Mouse (Mus musculus) liver, postnatal 0 days (tissue): Measurements from ENCODE around the gene Trank1. TPM values are rescaled to one million over a fixed set of nuclear protein-coding genes. Genes with fewer than 3 reads are reported as not detected.

ENCODE experiments used
- ATAC-seq: fragments of 200-750 bp; cut with Nextera tagmentation; 2 replicates; pipeline ENCODE4 v1.8.0; 2017; ENCODE audit warnings: mild to moderate bottlenecking, moderate library complexity
- DNase-seq: peaks from one replicate; pipeline ENCODE4 v3.0.0-alpha.2; 2016
- H3K27ac ChIP-seq: fragments of 300-500 bp; sonication (generic); 2 replicates; pipeline ENCODE4 v1.5.1; 2014; ENCODE audit warnings: antibody characterized with exemption, moderate library complexity, mild to moderate bottlenecking, low read depth
- H3K27me3 ChIP-seq: fragments of 300-500 bp; sonication (generic); 2 replicates; pipeline ENCODE4 v1.6.1; 2014; ENCODE audit warnings: low read length, control low read depth, mixed read lengths; ENCODE audit not compliant: insufficient read depth
- H3K36me3 ChIP-seq: fragments of 300-500 bp; sonication (generic); replicated peaks from 2 replicates; pipeline ENCODE4 v1.6.1; 2014; ENCODE audit warnings: mild to moderate bottlenecking, control low read depth, low read length, moderate library complexity, mixed read lengths; ENCODE audit not compliant: insufficient read depth
- H3K4me1 ChIP-seq: fragments of 300-500 bp; sonication (generic); 2 replicates; pipeline ENCODE4 v1.6.1; 2014; ENCODE audit warnings: antibody characterized with exemption, mild to moderate bottlenecking, control low read depth; ENCODE audit not compliant: insufficient read depth
- H3K4me2 ChIP-seq: fragments of 300-500 bp; sonication (generic); 2 replicates; pipeline ENCODE4 v1.6.1; 2014; ENCODE audit warnings: low read depth, mild to moderate bottlenecking, low read length, moderate library complexity, mixed read lengths
- H3K4me3 ChIP-seq: fragments of 300-500 bp; sonication (generic); 2 replicates; pipeline ENCODE4 v1.5.1; 2014; ENCODE audit warnings: low read depth, low read length
- H3K9ac ChIP-seq: fragments of 300-500 bp; sonication (generic); replicated peaks from 2 replicates; pipeline ENCODE4 v1.6.1; 2014; ENCODE audit warnings: mild to moderate bottlenecking, moderate library complexity
- H3K9me3 ChIP-seq: fragments of 300-500 bp; sonication (generic); 2 replicates; pipeline ENCODE4 v1.6.1; 2016; ENCODE audit warnings: mild to moderate bottlenecking, control low read depth, low read length, mixed read lengths
- CTCF ChIP-seq: sonication (generic); IDR thresholded peaks from 2 replicates; pipeline ENCODE4 v1.5.1; 2016; ENCODE audit warnings: antibody characterized with exemption, low read depth
- EP300 ChIP-seq: IDR thresholded peaks from 2 replicates; pipeline ENCODE4 v1.6.1; 2016; ENCODE audit warnings: antibody characterized with exemption, low read depth, mild to moderate bottlenecking
- WGBS: fragments of 180-500 bp; shearing (Covaris S2); extraction: QIAGEN DNeasy Blood & Tissue Kit; methylation state at CpG from one replicate; pipeline ENCODE4 v1.1.7; 2014; ENCODE audit not compliant: insufficient replicate concordance; 5-methylcytosine and 5-hydroxymethylcytosine counted together
- polyA plus RNA-seq: library from polyadenylated mRNA; unstranded; fragments of >200 nt; fragmentation: Nextera tagmentation; extraction: Ambion mirVana; gene quantifications from 2 replicates; pipeline ENCODE4 v1.2.1, GENCODE M21; 2015

The Trank1 gene
- polyA plus RNA-seq, 1 experiment from 2014 or later, result 0.02 TPM

GRCm38 (mm10) chr9:111403159-111403558 lies 91.6 kb downstream of the Trank1 start:
- WGBS, result 80% methylated on average over 4 of the region's 4 CpGs
- TF ChIP-seq EP300 (no peak), CTCF (no peak)
- H3K9ac ChIP-seq, result no peak overlapping the region

GRCm38 (mm10) chr9:111404346-111405079 lies 93.0 kb downstream of the Trank1 start:
- no peak overlapping the region for H3K4me2 ChIP-seq
- DNase-seq (no peak), ATAC-seq (no peak)
- no peak overlapping the region for H3K27ac ChIP-seq
- 74% methylated on average over 12 of the region's 12 CpGs for WGBS
- H3K4me3 ChIP-seq, result no peak overlapping the region
- H3K36me3 ChIP-seq, result no peaks in the 10 kb centered on the region
- no peaks in the 10 kb centered on the region for H3K9me3 ChIP-seq
- H3K4me1 ChIP-seq, result no peaks in the 10 kb centered on the region
- H3K9ac ChIP-seq, result no peak overlapping the region
- no peaks in the 10 kb centered on the region for H3K27me3 ChIP-seq
- no peak for TF ChIP-seq EP300
- no peak for TF ChIP-seq CTCF

More at GRCm38 (mm10) chr9:111403159-111403558, 91.6 kb downstream of the Trank1 start:
- no peaks in the 10 kb centered on the region for H3K4me1 ChIP-seq
- H3K9me3 ChIP-seq, result no peaks in the 10 kb centered on the region
- no peak overlapping the region for H3K27ac ChIP-seq
- no peak for ATAC-seq
- no peaks in the 10 kb centered on the region for H3K27me3 ChIP-seq
- H3K4me3 ChIP-seq, result no peak overlapping the region
- DNase-seq, result no peak
- H3K36me3 ChIP-seq, result no peaks in the 10 kb centered on the region
- no peak overlapping the region for H3K4me2 ChIP-seq

- no peaks in the 10 kb centered on the region for H3K36me3 ChIP-seq
- DNase-seq, result no peak
- TF ChIP-seq CTCF, result no peak
- TF ChIP-seq EP300, result no peak
- 72% methylated on average over 6 of the region's 6 CpGs for WGBS
- no peaks in the 10 kb centered on the region for H3K27me3 ChIP-seq
- no peaks in the 10 kb centered on the region for H3K4me1 ChIP-seq
- H3K9me3 ChIP-seq, result no peaks in the 10 kb centered on the region
- no peak overlapping the region for H3K4me2 ChIP-seq
- no peak overlapping the region for H3K27ac ChIP-seq
- H3K4me3 ChIP-seq, result no peak overlapping the region
- no peak overlapping the region for H3K9ac ChIP-seq
- no peak for ATAC-seq
These were observed 93.5 kb downstream of the Trank1 start for GRCm38 (mm10) chr9:111405080-111405428.

GRCm38 (mm10) chr9:111408012-111408411 lies 96.5 kb downstream of the Trank1 start:
- no peak for DNase-seq
- TF ChIP-seq EP300 (no peak), CTCF (no peak)
- no peak overlapping the region for H3K4me3 ChIP-seq
- no peaks in the 10 kb centered on the region for H3K36me3 ChIP-seq
- no peaks in the 10 kb centered on the region for H3K4me1 ChIP-seq
- 64% methylated on average over 6 of the region's 6 CpGs for WGBS
- no peaks in the 10 kb centered on the region for H3K9me3 ChIP-seq
- no peaks in the 10 kb centered on the region for H3K27me3 ChIP-seq
- H3K4me2 ChIP-seq, result no peak overlapping the region
- no peak overlapping the region for H3K27ac ChIP-seq
- no peak overlapping the region for H3K9ac ChIP-seq
- no peak for ATAC-seq

- WGBS, result 64% methylated on average over 10 of the region's 10 CpGs
- TF ChIP-seq EP300 (no peak), CTCF (no peak)
These were observed 96.9 kb downstream of the Trank1 start for GRCm38 (mm10) chr9:111408427-111408826.

GRCm38 (mm10) chr9:111412471-111413160 lies 101.1 kb downstream of the Trank1 start:
- Histone ChIP-seq H3K27me3 (no peaks in the 10 kb centered on the region), H3K4me2 (no peak overlapping the region), H3K4me1 (no peaks in the 10 kb centered on the region), H3K9ac (no peak overlapping the region), H3K27ac (no peak overlapping the region), H3K36me3 (no peaks in the 10 kb centered on the region), H3K4me3 (no peak overlapping the region), H3K9me3 (no peaks in the 10 kb centered on the region)
- DNase-seq, result no peak
- no peak for ATAC-seq
- 85% methylated on average over 16 of the region's 16 CpGs for WGBS
- no peak for TF ChIP-seq EP300
- no peak for TF ChIP-seq CTCF

More at GRCm38 (mm10) chr9:111408427-111408826, 96.9 kb downstream of the Trank1 start:
- Histone ChIP-seq H3K9me3 (no peaks in the 10 kb centered on the region), H3K9ac (no peak overlapping the region), H3K27ac (no peak overlapping the region), H3K4me3 (no peak overlapping the region), H3K4me1 (no peaks in the 10 kb centered on the region), H3K4me2 (no peak overlapping the region), H3K27me3 (no peaks in the 10 kb centered on the region), H3K36me3 (no peaks in the 10 kb centered on the region)
- no peak for DNase-seq
- no peak for ATAC-seq
